Mouse (Mus musculus): ENCODE results near the gene Epb41l1.

DNA sequence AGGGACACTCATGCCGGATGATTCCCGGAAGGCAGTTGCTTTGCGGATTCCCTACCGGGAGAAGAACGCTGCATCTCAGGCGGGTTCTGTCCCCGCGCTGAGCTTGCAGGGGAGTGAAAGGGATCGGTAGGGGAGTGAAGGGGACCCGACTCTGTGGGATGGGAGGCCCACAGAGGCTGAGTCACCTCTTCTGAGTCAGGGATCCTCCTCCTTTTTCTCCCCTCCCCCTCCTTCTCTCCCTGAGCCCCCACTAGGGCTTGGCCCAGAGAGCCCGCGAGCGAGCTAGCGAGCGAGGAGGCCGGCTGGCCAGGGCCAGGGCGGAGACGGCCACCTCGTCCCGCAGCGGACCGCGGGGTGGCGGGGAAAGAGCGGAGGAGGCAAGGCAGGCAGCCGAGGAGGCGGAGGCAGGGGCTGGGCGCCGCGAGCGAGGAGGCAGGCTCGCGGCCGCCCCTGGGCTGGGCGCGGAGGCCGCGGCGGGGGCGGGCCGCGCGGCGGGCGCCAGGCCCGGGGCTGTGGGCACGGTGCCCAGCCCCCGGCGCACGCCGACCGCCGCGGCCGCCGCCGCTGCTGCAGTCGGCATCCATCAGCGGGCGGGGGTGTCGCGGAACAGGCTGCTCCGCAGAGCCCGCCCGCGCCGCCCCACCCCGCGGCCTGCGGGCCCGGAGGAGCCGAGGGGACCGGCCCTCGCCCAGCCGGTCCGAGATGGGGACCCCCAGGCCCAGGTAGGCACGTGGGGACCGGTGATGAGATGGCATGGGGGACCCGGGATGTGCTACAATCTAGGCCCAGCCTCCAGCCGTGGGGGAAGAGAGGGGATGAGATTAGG, 54.8 kb downstream of the Epb41l1 start:
- TF ChIP-seq CTCF (IDR thresholded peaks at IDR 0.05) (no peak), POLR2A (IDR thresholded peaks at IDR 0.05; ENCODE audit: insufficient read depth, low read depth, low read length) (no peak)

Measured in heart, adult 2 months (tissue).